Mouse (Mus musculus): ENCODE measurements around the gene Atg4c. TPM values are rescaled to one million over a fixed set of nuclear protein-coding genes. Genes with fewer than 3 reads are reported as not detected.
A peak's percentile ranks its signal among the peaks of the same experiment; 100 is the strongest.

The Atg4c gene
- total and polyA plus RNA-seq, 3 experiments: not detected

GRCm38 (mm10) chr4:99181739-99182419 lies 11.9 kb upstream of the Atg4c start:
- Histone ChIP-seq H3K36me3 (replicated peaks in 1 of 2; ENCODE audit: control insufficient read depth in 1 of 2, insufficient read depth in 1 of 2, low read length in 1 of 2) (no peaks in the 10 kb centered on the region), H3K79me2 (replicated peaks; ENCODE audit: control insufficient read depth, extremely low read depth, insufficient read depth, poor library complexity, severe bottlenecking) (no peaks in the 10 kb centered on the region), H3K4me1 (ENCODE audit: control insufficient read depth in 1 of 2, insufficient read depth in 2 of 2) (no peaks in the 10 kb centered on the region), H3K27me3 (replicated peaks) (no peaks in the 10 kb centered on the region), H3K9me3 (replicated peaks; ENCODE audit: low read length) (peaks cover 42% of the 10 kb centered on the region), H3K4me2 (ENCODE audit: insufficient read depth, low read depth, poor library complexity, severe bottlenecking) (no peak overlapping the region), H3K4me3 (replicated peaks in 1 of 3; ENCODE audit: low read depth in 2 of 3, low read length in 2 of 3, poor library complexity in 1 of 3) (no peak overlapping the region), H3K27ac (ENCODE audit: insufficient read depth, low read depth) (no peak overlapping the region), H3K9ac (ENCODE audit: insufficient read depth, low read depth) (no peak overlapping the region)
- no peak for DNase-seq (ENCODE audit: extremely low read depth)
- dilution Hi-C loops (cut with MboI; ENCODE audit: extremely low pct_ligation_motif_present, extremely low pct_unique_long_range_greater_than_20kb, low sequenced_read_pairs) (no loop called here), in situ Hi-C loops (cut with MboI; ENCODE audit: low pct_ligation_motif_present, low pct_unique_long_range_greater_than_20kb, low sequenced_read_pairs) (no loop called here)
- TF ChIP-seq RCOR1 (conservative IDR thresholded peaks at IDR 0.05; ENCODE audit: low read depth, low read length) (no peak), ETS1 (conservative IDR thresholded peaks at IDR 0.05; ENCODE audit: low read depth, low read length) (no peak), MAX (IDR thresholded peaks at IDR 0.05; ENCODE audit: low read length) (no peak), POLR2AphosphoS2 (IDR thresholded peaks at IDR 0.05; ENCODE audit: low read depth, low read length) (no peak)

GRCm38 (mm10) chr4:99182660-99183431 lies 10.9 kb upstream of the Atg4c start:
- Histone ChIP-seq H3K27ac (ENCODE audit: insufficient read depth, low read depth) (no peak overlapping the region), H3K36me3 (replicated peaks in 1 of 2; ENCODE audit: control insufficient read depth in 1 of 2, insufficient read depth in 1 of 2, low read length in 1 of 2) (no peaks in the 10 kb centered on the region), H3K4me2 (ENCODE audit: insufficient read depth, low read depth, poor library complexity, severe bottlenecking) (no peak overlapping the region), H3K4me3 (replicated peaks in 1 of 3; ENCODE audit: low read depth in 2 of 3, low read length in 2 of 3, poor library complexity in 1 of 3) (no peak overlapping the region), H3K79me2 (replicated peaks; ENCODE audit: control insufficient read depth, extremely low read depth, insufficient read depth, poor library complexity, severe bottlenecking) (no peaks in the 10 kb centered on the region), H3K27me3 (replicated peaks) (no peaks in the 10 kb centered on the region), H3K4me1 (ENCODE audit: control insufficient read depth in 1 of 2, insufficient read depth in 2 of 2) (no peaks in the 10 kb centered on the region), H3K9me3 (replicated peaks; ENCODE audit: low read length) (peaks cover 42% of the 10 kb centered on the region), H3K9ac (ENCODE audit: insufficient read depth, low read depth) (no peak overlapping the region)
- in situ Hi-C loops (cut with MboI; ENCODE audit: low pct_ligation_motif_present, low pct_unique_long_range_greater_than_20kb, low sequenced_read_pairs): no loop called here
- TF ChIP-seq CHD1 (IDR thresholded peaks at IDR 0.05; ENCODE audit: low read depth, low read length): no peak
- no peak for TF ChIP-seq KAT2A (IDR thresholded peaks at IDR 0.05; ENCODE audit: insufficient replicate concordance, low read length)
- no peak for TF ChIP-seq ZC3H11A (IDR thresholded peaks at IDR 0.05; ENCODE audit: low read depth, low read length)
- TF ChIP-seq MAZ (IDR thresholded peaks at IDR 0.05; ENCODE audit: low read depth, low read length): no peak
- TF ChIP-seq POLR2A (IDR thresholded peaks at IDR 0.05; ENCODE audit: low read depth, low read length): no peak
- peak; percentile 41 for TF ChIP-seq SMC3 (IDR thresholded peaks at IDR 0.05; ENCODE audit: low read depth, low read length)
- TF ChIP-seq CTCF (conservative IDR thresholded peaks at IDR 0.05 in 1 of 2, IDR thresholded peaks at IDR 0.05 in 1 of 2; ENCODE audit: low read depth in 2 of 2, low read length in 2 of 2): peak in 1 of 2 experiments; percentile 68; a peak in 2 of 4 replicates
- TF ChIP-seq NELFE (IDR thresholded peaks at IDR 0.05; ENCODE audit: low read depth, low read length): no peak
- TF ChIP-seq RAD21 (IDR thresholded peaks at IDR 0.05; ENCODE audit: low read depth, low read length): peak; percentile 77
- peak; percentile 84 for TF ChIP-seq ZNF384 (IDR thresholded peaks at IDR 0.05; ENCODE audit: low read depth, low read length)
- no peak for TF ChIP-seq MAX (IDR thresholded peaks at IDR 0.05; ENCODE audit: low read length)
- peak; percentile 21 for DNase-seq (ENCODE audit: extremely low read depth)
- dilution Hi-C loops (cut with MboI; ENCODE audit: extremely low pct_ligation_motif_present, extremely low pct_unique_long_range_greater_than_20kb, low sequenced_read_pairs): no loop called here
